8 mouse cellular contexts compared by ENCODE assay signal in the genomic region with DNA sequence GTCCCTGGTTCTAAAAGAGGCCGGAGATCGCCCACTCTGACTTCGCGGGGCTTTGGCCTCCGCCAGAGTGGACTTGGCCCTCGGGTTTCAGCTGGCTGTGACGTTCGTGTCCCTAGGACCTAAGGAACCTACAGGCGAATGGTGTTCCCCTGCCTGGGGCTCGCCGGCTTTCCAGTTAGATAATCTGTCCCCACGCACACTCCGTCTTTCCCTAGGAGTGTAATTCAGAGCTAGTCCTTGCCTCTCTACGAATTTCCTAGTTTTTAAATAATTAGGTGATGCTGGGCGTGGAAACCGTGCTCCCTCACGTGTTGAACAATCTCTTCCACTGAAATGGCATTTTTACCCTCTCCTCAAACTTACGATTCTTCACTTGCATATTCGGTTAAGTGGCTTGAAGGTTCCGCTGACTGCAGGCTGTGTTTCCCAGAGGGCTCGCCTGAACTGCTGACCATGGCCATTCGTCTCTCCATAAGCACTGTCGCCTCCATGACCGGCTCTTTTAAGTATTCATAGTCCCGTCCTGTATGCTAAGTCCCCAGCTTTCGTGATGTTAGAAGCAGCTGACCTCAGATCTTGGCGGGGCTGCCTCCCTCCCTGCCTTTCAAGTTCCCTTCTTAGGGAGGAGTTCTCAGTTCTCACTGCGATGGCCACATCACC. TPM values are rescaled to one million over a fixed set of nuclear protein-coding genes. Genes with fewer than 3 reads are reported as not detected.
DNase-seq lines count a peak whose midpoint lies in the region; ATAC-seq and TF ChIP-seq lines count a peak whose summit lies in the region.

No protein-coding gene starts in this region.

- H3K4me2 ChIP-seq in limb, embryonic 11.5 days (ENCODE audit: low read depth, severe bottlenecking) = peak overlapping the region; percentile 95
- H3K4me2 ChIP-seq in midbrain, embryonic 12.5 days (replicated peaks) = peak overlapping the region; percentile 97

- ATAC-seq in limb, embryonic 11.5 days (ENCODE audit: insufficient number of reproducible peaks, low FRiP score, low TSS enrichment, low read depth) = no peak; the same call in 1 of the 2 replicates
- peak; percentile 33; the same call in 1 of the 2 replicates for ATAC-seq in midbrain, embryonic 12.5 days (ENCODE audit: low FRiP score, low read depth)

- no peak for TF ChIP-seq CTCF in bone marrow macrophage, adult 2 months (IDR thresholded peaks at IDR 0.05; ENCODE audit: low read depth, low read length)

- H3K27me3 ChIP-seq in limb, embryonic 11.5 days (ENCODE audit: control insufficient read depth, insufficient read depth, low read length) = no peaks in the 10 kb centered on the region
- H3K27me3 ChIP-seq in midbrain, embryonic 12.5 days = no peaks in the 10 kb centered on the region

- no peaks in the 10 kb centered on the region for H3K9me3 ChIP-seq in limb, embryonic 11.5 days (ENCODE audit: control insufficient read depth, low read length)
- no peaks in the 10 kb centered on the region for H3K9me3 ChIP-seq in midbrain, embryonic 12.5 days

- no peak for TF ChIP-seq POLR2A in bone marrow macrophage, adult 2 months (IDR thresholded peaks at IDR 0.05; ENCODE audit: borderline replicate concordance, low read depth, low read length)

- under 1% methylated on average over 28 of the region's 28 CpGs for WGBS in limb, embryonic 11.5 days
- WGBS in midbrain, embryonic 12.5 days = 1% methylated on average over 28 of the region's 28 CpGs

- peak; percentile 29 for DNase-seq in spleen, adult 12 weeks (ENCODE audit: low spot score)
- no peak for DNase-seq in spleen, postnatal 14 days (ENCODE audit: low spot score in 2 of 2)
- DNase-seq in heart, adult 9 months (ENCODE audit: low spot score in 2 of 2) = peak; percentile 4 to 17
- DNase-seq in limb, embryonic 11.5 days (ENCODE audit: low spot score) = no peak
- DNase-seq in left cerebral cortex, adult 18-20 months (ENCODE audit: low spot score in 2 of 2) = no peak
- no peak for DNase-seq in yolk sac, embryonic 10.5 days (ENCODE audit: low spot score)

- peak overlapping the region; percentile 96 for H3K4me3 ChIP-seq in bone marrow macrophage, adult 2 months (ENCODE audit: insufficient read depth, low read length)
- peak overlapping the region; percentile 92 for H3K4me3 ChIP-seq in limb, embryonic 11.5 days (ENCODE audit: low read depth, low read length)
- H3K4me3 ChIP-seq in midbrain, embryonic 12.5 days = peak overlapping the region; percentile 91

- peaks cover 9% of the 10 kb centered on the region for H3K4me1 ChIP-seq in bone marrow macrophage, adult 2 months (ENCODE audit: control insufficient read depth, insufficient read depth, low read length)
- peaks cover 9% of the 10 kb centered on the region for H3K4me1 ChIP-seq in limb, embryonic 11.5 days (ENCODE audit: control insufficient read depth, insufficient read depth, low read length)
- peaks cover 15% of the 10 kb centered on the region for H3K4me1 ChIP-seq in midbrain, embryonic 12.5 days

- H3K27ac ChIP-seq in bone marrow macrophage, adult 2 months (ENCODE audit: insufficient read depth, low read depth, low read length) = peak overlapping the region; percentile 95
- peak overlapping the region; percentile 95; the same call in 1 of the 2 replicates for H3K27ac ChIP-seq in limb, embryonic 11.5 days (replicated peaks; ENCODE audit: low read depth, low read length)
- peak overlapping the region; percentile 98 for H3K27ac ChIP-seq in midbrain, embryonic 12.5 days (replicated peaks)

- 0 out of 2 replicates have a peak, but pooled peaks cover 2% of the 10 kb centered on the region for H3K36me3 ChIP-seq in limb, embryonic 11.5 days (ENCODE audit: control insufficient read depth, insufficient read depth, low read length)
- H3K36me3 ChIP-seq in midbrain, embryonic 12.5 days = peaks cover 10% of the 10 kb centered on the region; the same call in 1 of the 2 replicates

- H3K9ac ChIP-seq in limb, embryonic 11.5 days (ENCODE audit: low read length) = peak overlapping the region; percentile 95
- H3K9ac ChIP-seq in midbrain, embryonic 12.5 days (replicated peaks) = peak overlapping the region; percentile 83

RNA-seq across cellular contexts. Expression of gene Cse1l, which starts 0.8 kb away (rescaled TPM):
- 29.7 and 35.3 TPM in 2 replicates for polyA plus RNA-seq in bone marrow macrophage, adult 2 months (2012; ENCODE audit: insufficient read depth, insufficient read length, missing spikeins)
- 224 and 226 TPM in 2 replicates for polyA plus RNA-seq in limb, embryonic 11.5 days (2014; fragmentation: Nextera tagmentation; extraction: Ambion mirVana)
- 165 and 169 TPM in 2 replicates for polyA plus RNA-seq in midbrain, embryonic 12.5 days (2016; fragmentation: Nextera tagmentation; extraction: Ambion mirVana)
- total RNA-seq in left cerebral cortex, adult 18-20 months (2021) = 10 to 100 TPM; 59.9 to 61.3 TPM

Comparison
In these comparisons a context has a peak if more than half of its experiments do, and no peak if none do; other contexts are left out.
1. DNase-seq: peak in spleen, adult 12 weeks (single experiment) and heart, adult 9 months (2 of 2); none in spleen, postnatal 14 days (0 of 2), limb, embryonic 11.5 days (single experiment), left cerebral cortex, adult 18-20 months (0 of 2) and yolk sac, embryonic 10.5 days (single experiment).
2. Peak in every context shown above with its lines, with median percentiles within 50 percentile points of each other: H3K27ac ChIP-seq and H3K4me3 ChIP-seq.